Mouse (Mus musculus): ENCODE measurements around the gene Plcd3. TPM values are rescaled to one million over a fixed set of nuclear protein-coding genes. Genes with fewer than 3 reads are reported as not detected.

The Plcd3 gene
- total and polyA plus RNA-seq, 3 experiments: 2.0 to 2.6 TPM; not detected in 1

- Histone ChIP-seq H3K4me3 (ENCODE audit: control insufficient read depth in 1 of 2, insufficient read depth in 1 of 2, low read depth in 2 of 2, low read length in 2 of 2) (no peak overlapping the region), H3K27me3 (ENCODE audit: control insufficient read depth in 1 of 2, insufficient read depth in 2 of 2, low read length in 2 of 2) (no peaks in the 10 kb centered on the region), H3K4me1 (ENCODE audit: control insufficient read depth in 1 of 2, insufficient read depth in 2 of 2, low read length in 2 of 2) (no peaks in the 10 kb centered on the region), H3K9ac (ENCODE audit: control insufficient read depth, low read depth, low read length, poor library complexity, severe bottlenecking) (no peak overlapping the region), H3K79me2 (ENCODE audit: control insufficient read depth, insufficient read depth, low read length, poor library complexity) (peaks cover 29% of the 10 kb centered on the region), H3K36me3 (ENCODE audit: control insufficient read depth in 1 of 2, insufficient read depth in 2 of 2, low read length in 2 of 2) (peaks cover 0 to 39% of the 10 kb centered on the region in 2 experiments; a peak in 2 of 4 replicates), H3K27ac (ENCODE audit: control insufficient read depth, low read depth, low read length) (no peak overlapping the region), H3K9me3 (replicated peaks; ENCODE audit: insufficient read depth, low read length) (no peaks in the 10 kb centered on the region)
- no peak for TF ChIP-seq ELF1 (IDR thresholded peaks at IDR 0.05; ENCODE audit: low read depth, low read length)
- TF ChIP-seq USF1 (IDR thresholded peaks at IDR 0.05; ENCODE audit: low read depth, low read length): no peak
- TF ChIP-seq ETS1 (IDR thresholded peaks at IDR 0.05; ENCODE audit: low read depth, low read length): no peak
- TF ChIP-seq TCF12 (IDR thresholded peaks at IDR 0.05; ENCODE audit: low read depth, low read length): no peak
- no peak for TF ChIP-seq RCOR1 (IDR thresholded peaks at IDR 0.05; ENCODE audit: low read depth, low read length)
- no peak for TF ChIP-seq MEF2A (IDR thresholded peaks at IDR 0.05; ENCODE audit: extremely low read depth, insufficient replicate concordance, low read depth, low read length, poor library complexity, severe bottlenecking)
- TF ChIP-seq NRF1 (IDR thresholded peaks at IDR 0.05; ENCODE audit: insufficient read depth, low read depth, low read length, poor library complexity, severe bottlenecking): no peak
- no peak for TF ChIP-seq E2F4 (IDR thresholded peaks at IDR 0.05; ENCODE audit: borderline replicate concordance, low read depth, low read length)
- TF ChIP-seq EP300 (IDR thresholded peaks at IDR 0.05; ENCODE audit: low read depth in 1 of 2, low read length in 2 of 2): no peak
- no peak for TF ChIP-seq MAZ (IDR thresholded peaks at IDR 0.05; ENCODE audit: low read depth, low read length)
- TF ChIP-seq UBTF (IDR thresholded peaks at IDR 0.05; ENCODE audit: borderline replicate concordance, insufficient read depth, low read depth, low read length): no peak
- no peak for TF ChIP-seq BHLHE40 (IDR thresholded peaks at IDR 0.05; ENCODE audit: borderline replicate concordance, low read depth, low read length)
- TF ChIP-seq USF2 (IDR thresholded peaks at IDR 0.05; ENCODE audit: borderline replicate concordance in 1 of 2, insufficient read depth in 1 of 2, low read depth in 1 of 2, low read length in 2 of 2): no peak
- TF ChIP-seq SIN3A (IDR thresholded peaks at IDR 0.05; ENCODE audit: low read length): no peak
- no peak for TF ChIP-seq MAX (IDR thresholded peaks at IDR 0.05; ENCODE audit: low read length)
- TF ChIP-seq POLR2AphosphoS5 (IDR thresholded peaks at IDR 0.05; ENCODE audit: borderline replicate concordance, low read depth, low read length): no peak
- TF ChIP-seq CTCF (IDR thresholded peaks at IDR 0.05 in 2 of 3, conservative IDR thresholded peaks at IDR 0.05 in 1 of 3; ENCODE audit: control insufficient read depth in 1 of 3, insufficient read depth in 1 of 3, low read depth in 2 of 3, low read length in 3 of 3, poor library complexity in 1 of 3, severe bottlenecking in 1 of 3): no peak
- no peak for DNase-seq (ENCODE audit: low read depth, low spot score)
These were observed 57.5 kb downstream of the Plcd3 start for GRCm38 (mm10) chr11:103043982-103044381.

- H3K36me3 ChIP-seq (ENCODE audit: control insufficient read depth in 1 of 2, insufficient read depth in 2 of 2, low read length in 2 of 2): peaks cover 0 to 40% of the 10 kb centered on the region in 2 experiments; a peak in 2 of 4 replicates
- DNase-seq (ENCODE audit: low read depth, low spot score): no peak
- no peak overlapping the region for H3K27ac ChIP-seq (ENCODE audit: control insufficient read depth, low read depth, low read length)
- H3K4me3 ChIP-seq (ENCODE audit: control insufficient read depth in 1 of 2, insufficient read depth in 1 of 2, low read depth in 2 of 2, low read length in 2 of 2): no peak overlapping the region
- no peaks in the 10 kb centered on the region for H3K27me3 ChIP-seq (ENCODE audit: control insufficient read depth in 1 of 2, insufficient read depth in 2 of 2, low read length in 2 of 2)
- peaks cover 40% of the 10 kb centered on the region for H3K79me2 ChIP-seq (ENCODE audit: control insufficient read depth, insufficient read depth, low read length, poor library complexity)
- H3K9me3 ChIP-seq (replicated peaks; ENCODE audit: insufficient read depth, low read length): no peaks in the 10 kb centered on the region
- H3K9ac ChIP-seq (ENCODE audit: control insufficient read depth, low read depth, low read length, poor library complexity, severe bottlenecking): no peak overlapping the region
- TF ChIP-seq POLR2A (IDR thresholded peaks at IDR 0.05; ENCODE audit: control insufficient read depth in 1 of 2, insufficient read depth in 1 of 2, low read depth in 1 of 2, low read length in 2 of 2, poor library complexity in 1 of 2) (no peak), GABPA (IDR thresholded peaks at IDR 0.05; ENCODE audit: low read depth, low read length) (no peak)
- H3K4me1 ChIP-seq (ENCODE audit: control insufficient read depth in 1 of 2, insufficient read depth in 2 of 2, low read length in 2 of 2): no peaks in the 10 kb centered on the region
These were observed 58.6 kb downstream of the Plcd3 start for GRCm38 (mm10) chr11:103042828-103043227.
